Mouse (Mus musculus) adrenal gland (tissue): ENCODE measurements around the gene Tmem176b.

Experiments used
- intact Hi-C: fragments of 180-260 bp; cut with DNase I; formaldehyde crosslinking; loops from one replicate; pipeline ENCODE4 v1.15.1; 2025

The Tmem176b gene

DNA sequence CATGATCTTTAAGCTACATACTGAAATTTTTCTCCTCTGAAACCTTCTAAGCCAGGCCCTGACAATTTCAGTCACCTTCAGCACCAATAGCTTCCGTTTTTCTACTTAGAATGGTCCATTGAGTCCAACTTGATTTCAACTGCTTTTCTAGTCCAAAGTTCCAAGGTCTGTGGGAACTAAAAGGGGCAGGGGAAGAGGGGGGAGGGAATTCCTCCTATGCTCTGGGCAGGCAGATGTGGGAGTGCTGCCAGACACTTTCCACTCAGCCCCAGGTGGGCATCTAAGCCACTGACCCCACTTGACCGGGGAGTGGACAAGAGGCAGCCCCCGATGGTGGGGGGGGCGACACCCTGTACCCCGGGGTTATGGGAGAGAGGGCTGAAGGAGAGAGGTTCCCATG lies 37.0 kb downstream of the Tmem176b start:
- intact Hi-C loops = no loop called here

DNA sequence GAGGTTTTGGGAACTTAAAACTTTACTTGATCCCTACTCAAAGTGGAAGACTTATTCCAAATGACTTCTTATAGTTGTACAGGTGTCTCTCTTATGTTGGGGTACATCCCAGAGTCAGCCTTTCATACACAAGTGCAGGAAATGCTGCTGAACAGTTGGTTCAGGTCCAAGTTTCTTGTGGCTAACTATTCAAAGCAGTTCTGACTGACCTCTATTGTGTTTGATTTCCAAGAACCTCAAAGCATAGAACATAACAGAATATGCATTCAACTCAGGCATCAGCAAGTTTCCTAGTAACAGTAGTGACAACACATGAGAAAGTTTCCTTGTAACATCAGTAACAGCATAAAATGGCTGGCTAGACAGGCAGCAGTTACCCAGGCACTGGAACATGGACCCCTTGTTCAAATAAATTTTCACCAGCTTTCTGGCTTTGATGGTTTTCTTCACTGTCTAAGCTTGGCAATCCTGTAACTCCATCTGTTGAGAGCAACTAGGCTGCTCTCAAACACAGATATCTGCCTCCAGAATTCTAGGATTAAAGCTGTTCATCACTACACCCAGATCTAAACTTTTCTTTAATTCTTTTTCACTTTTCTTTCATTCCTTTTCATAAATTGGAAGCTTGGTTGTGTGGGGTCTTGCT lies 37.8 kb downstream of the Tmem176b start:
- intact Hi-C loops = no loop called here

DNA sequence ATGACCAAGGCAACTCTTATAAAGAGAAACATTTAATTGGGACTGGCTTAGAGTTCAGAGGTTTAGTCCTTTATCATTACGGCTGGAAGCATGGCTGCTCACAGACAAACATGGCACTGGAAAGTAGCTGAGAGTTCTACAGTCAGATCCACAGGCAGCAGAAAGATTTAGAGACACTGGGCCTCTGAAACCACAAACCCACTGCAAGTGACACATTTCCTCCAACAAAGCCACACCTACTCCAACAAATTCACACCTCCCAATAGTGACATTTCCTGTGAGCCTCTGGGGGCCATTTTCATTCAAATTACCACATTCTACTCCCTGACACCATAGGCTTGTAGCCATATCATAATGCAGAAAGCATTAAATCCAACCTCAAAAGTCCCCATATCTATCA lies 39.4 kb downstream of the Tmem176b start:
- intact Hi-C loops = no loop called here

DNA sequence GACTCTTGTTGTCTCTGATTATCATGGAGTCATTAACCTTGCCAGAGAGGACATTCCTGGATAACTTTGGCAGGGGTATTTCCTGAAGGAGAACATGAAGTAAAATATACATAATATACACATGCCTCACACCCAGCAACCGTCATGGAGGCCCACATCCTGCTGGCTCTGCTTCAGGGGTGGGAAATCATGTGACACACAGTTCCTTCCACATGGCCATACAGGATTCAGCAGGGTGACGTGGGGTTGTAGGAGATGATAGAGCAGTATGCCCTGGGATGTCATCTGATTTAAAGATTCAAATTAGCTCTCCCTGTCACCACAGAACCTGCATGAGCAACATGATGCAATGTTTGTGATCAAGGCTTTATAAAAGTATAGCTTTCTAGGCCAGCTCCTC lies 53.4 kb downstream of the Tmem176b start:
- intact Hi-C loops = loop anchor here (10.0 kb wide), 1 partner anchor 233 kb away; the partner anchor contains the start of gene Lrrc61

DNA sequence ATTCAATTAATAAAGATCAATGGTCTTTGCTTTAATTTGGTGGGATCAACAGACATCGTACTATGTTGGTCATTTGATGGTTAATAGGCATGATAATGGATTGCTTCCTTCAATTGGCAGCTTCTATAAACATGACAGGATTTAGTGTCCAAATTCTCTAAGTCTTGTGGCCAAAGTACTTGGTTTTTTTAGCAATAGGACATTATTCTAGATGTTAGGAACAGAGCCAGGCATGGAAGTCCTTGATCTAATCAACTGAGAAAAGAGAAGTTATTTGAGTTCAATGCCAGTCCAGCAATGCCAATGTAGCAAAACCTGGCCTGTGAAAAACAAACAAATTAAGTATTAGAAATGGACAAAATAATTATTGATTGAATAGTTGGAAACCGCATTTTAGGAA lies 55.7 kb downstream of the Tmem176b start:
- intact Hi-C loops = loop anchor here (10.0 kb wide), 1 partner anchor 231 kb away; the partner anchor contains the start of gene Lrrc61

DNA sequence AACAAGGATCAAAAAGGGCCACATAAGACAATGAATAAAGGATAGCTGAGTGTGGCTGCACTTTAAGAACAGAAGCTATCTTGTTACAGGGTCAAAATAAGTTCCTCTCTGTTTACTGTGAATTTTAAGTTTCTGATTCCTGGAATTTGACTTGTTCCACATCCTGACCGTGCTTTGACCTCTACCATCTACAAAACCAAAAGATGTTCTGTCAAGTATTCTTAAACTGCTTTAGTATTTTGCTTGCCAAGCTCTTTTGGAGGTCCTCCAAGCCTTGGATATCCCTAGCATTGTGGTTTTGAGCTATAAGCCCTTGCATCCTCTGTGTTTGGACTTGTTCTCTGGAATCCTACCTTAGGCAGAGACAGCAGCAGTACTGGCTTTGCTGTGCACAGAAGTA lies 56.1 kb downstream of the Tmem176b start:
- intact Hi-C loops = loop anchor here (10.0 kb wide), 1 partner anchor 230 kb away; the partner anchor contains the start of gene Lrrc61

DNA sequence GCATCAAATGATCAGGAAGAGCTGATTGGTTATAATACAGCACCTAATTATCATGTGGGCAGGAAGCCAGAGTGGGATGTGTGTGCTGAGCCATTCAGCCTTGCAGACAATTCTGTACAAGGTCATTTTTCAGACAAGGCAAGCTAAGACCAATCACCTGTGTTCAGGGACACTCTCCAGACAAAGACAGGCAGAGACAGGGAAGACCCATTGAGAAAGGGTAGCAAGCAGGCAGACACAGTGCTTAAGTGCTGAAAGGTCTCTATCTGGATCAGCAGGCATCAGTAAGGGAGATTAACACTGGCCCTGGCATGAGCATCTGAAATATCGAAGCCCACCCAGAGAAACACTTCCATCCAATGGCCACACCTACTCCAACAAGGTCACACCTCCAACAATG lies 56.9 kb downstream of the Tmem176b start:
- intact Hi-C loops = loop anchor here (10.0 kb wide), 1 partner anchor 230 kb away; the partner anchor contains the start of gene Lrrc61
